8 mouse cellular contexts compared by ENCODE assay signal in the genomic region with DNA sequence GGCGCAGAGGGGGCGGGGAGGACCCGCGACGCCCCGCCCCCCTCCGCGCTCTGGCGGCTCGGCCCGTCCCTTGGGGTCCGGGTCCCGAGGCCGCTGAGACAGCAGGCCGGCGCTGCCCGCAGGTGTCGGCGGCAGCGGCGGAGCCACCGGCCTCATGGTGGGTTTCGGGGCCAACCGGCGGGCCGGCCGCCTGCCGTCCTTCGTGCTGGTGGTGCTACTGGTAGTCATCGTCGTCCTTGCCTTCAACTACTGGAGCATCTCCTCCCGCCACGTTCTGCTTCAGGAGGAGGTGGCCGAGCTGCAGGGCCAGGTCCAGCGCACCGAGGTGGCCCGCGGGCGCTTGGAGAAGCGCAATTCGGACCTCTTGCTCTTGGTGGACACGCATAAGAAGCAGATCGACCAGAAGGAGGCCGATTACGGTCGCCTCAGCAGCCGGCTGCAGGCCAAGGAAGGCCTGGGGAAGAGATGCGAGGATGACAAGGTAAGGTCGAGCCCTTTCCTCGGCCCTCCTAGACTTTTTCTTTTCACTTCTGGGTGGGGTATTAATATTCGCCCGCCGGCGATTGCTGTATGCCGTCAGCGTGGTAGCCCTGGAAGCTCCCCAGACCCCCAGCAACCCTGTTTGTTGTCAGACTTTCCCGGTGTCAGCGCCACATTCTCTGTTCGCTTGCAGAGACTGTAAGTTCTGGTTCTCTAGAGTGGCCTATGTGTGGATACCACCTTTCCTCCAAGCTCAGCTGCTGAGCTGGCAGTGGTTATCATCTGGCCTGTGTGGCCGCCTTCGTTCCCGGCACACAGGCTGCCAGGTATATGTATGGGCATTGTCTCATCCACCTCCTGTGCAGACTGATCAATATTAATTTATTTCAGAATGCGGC. TPM values are rescaled to one million over a fixed set of nuclear protein-coding genes. Genes with fewer than 3 reads are reported as not detected.
DNase-seq lines count a peak whose midpoint lies in the region; ATAC-seq and TF ChIP-seq lines count a peak whose summit lies in the region.

No protein-coding gene starts in this region.

- no peak for TF ChIP-seq CTCF in lung, adult 2 months (IDR thresholded peaks at IDR 0.05; ENCODE audit: insufficient read depth, low read length)

- under 1% methylated on average over 62 of the region's 63 CpGs for WGBS in lung, adult 2 months
- WGBS in embryonic facial prominence, embryonic 10.5 days: under 1% methylated on average over 63 of the region's 63 CpGs
- WGBS in heart, embryonic 15.5 days: 1% methylated on average over 37 of the region's 63 CpGs
- under 1% methylated on average over 56 of the region's 63 CpGs for WGBS in midbrain, embryonic 13.5 days

- ATAC-seq in heart, embryonic 15.5 days (replicated peaks; ENCODE audit: insufficient number of reproducible peaks, insufficient read depth, low FRiP score, low read depth): peak; percentile 54; the same call in 1 of the 2 replicates
- ATAC-seq in midbrain, embryonic 13.5 days: peak; percentile 82

- peaks cover 10% of the 10 kb centered on the region for H3K36me3 ChIP-seq in embryonic facial prominence, embryonic 10.5 days (replicated peaks)
- H3K36me3 ChIP-seq in heart, embryonic 15.5 days: no peaks in the 10 kb centered on the region
- H3K36me3 ChIP-seq in midbrain, embryonic 13.5 days: no peaks in the 10 kb centered on the region

- 0 out of 2 replicates have a peak, but pooled peaks cover 9% of the 10 kb centered on the region for H3K27me3 ChIP-seq in embryonic facial prominence, embryonic 10.5 days (replicated peaks; ENCODE audit: low read depth, poor library complexity, severe bottlenecking)
- 0 out of 2 replicates have a peak, but pooled peaks cover 2% of the 10 kb centered on the region for H3K27me3 ChIP-seq in heart, embryonic 15.5 days
- H3K27me3 ChIP-seq in midbrain, embryonic 13.5 days: peaks cover 61% of the 10 kb centered on the region

- H3K4me1 ChIP-seq in lung, adult 2 months (ENCODE audit: control insufficient read depth, insufficient read depth, low read length): peaks cover 12% of the 10 kb centered on the region
- H3K4me1 ChIP-seq in embryonic facial prominence, embryonic 10.5 days: peaks cover 19% of the 10 kb centered on the region
- peaks cover 14% of the 10 kb centered on the region for H3K4me1 ChIP-seq in heart, embryonic 15.5 days (replicated peaks)
- H3K4me1 ChIP-seq in midbrain, embryonic 13.5 days (replicated peaks): peaks cover 26% of the 10 kb centered on the region

- peak; percentile 60 for DNase-seq in lung, adult 2 months
- DNase-seq in lung, postnatal 10 days: no peak
- peak; percentile 15 for DNase-seq in NIH3T3 (ENCODE audit: low read depth)
- no peak for DNase-seq in embryonic facial prominence, embryonic 10.5 days (ENCODE audit: low spot score)
- DNase-seq in left cerebral cortex, adult 8-10 months (ENCODE audit: low spot score in 2 of 2): peak; percentile 25 to 45
- no peak for DNase-seq in retina, embryonic 14.5 days (ENCODE audit: low spot score)

- no peak for TF ChIP-seq POLR2A in lung, adult 2 months (IDR thresholded peaks at IDR 0.05; ENCODE audit: borderline replicate concordance, extremely low read depth, low read depth, low read length)

- H3K27ac ChIP-seq in embryonic facial prominence, embryonic 10.5 days (replicated peaks): peak overlapping the region; percentile 91
- peak overlapping the region; percentile 84 for H3K27ac ChIP-seq in heart, embryonic 15.5 days
- peak overlapping the region; percentile 89 for H3K27ac ChIP-seq in midbrain, embryonic 13.5 days

- peak overlapping the region; percentile 93 for H3K4me2 ChIP-seq in heart, embryonic 15.5 days
- H3K4me2 ChIP-seq in midbrain, embryonic 13.5 days (replicated peaks): peak overlapping the region; percentile 80

- H3K9me3 ChIP-seq in embryonic facial prominence, embryonic 10.5 days: no peaks in the 10 kb centered on the region
- H3K9me3 ChIP-seq in heart, embryonic 15.5 days (replicated peaks): no peaks in the 10 kb centered on the region
- H3K9me3 ChIP-seq in midbrain, embryonic 13.5 days: no peaks in the 10 kb centered on the region

- H3K9ac ChIP-seq in heart, embryonic 15.5 days: peak overlapping the region; percentile 84
- peak overlapping the region; percentile 94 for H3K9ac ChIP-seq in midbrain, embryonic 13.5 days (replicated peaks)

- peak overlapping the region; percentile 76 for H3K4me3 ChIP-seq in lung, adult 2 months (replicated peaks; ENCODE audit: extremely low read depth, low read depth, low read length)
- H3K4me3 ChIP-seq in embryonic facial prominence, embryonic 10.5 days: peak overlapping the region; percentile 90
- peak overlapping the region; percentile 94 for H3K4me3 ChIP-seq in heart, embryonic 15.5 days
- peak overlapping the region; percentile 91 for H3K4me3 ChIP-seq in midbrain, embryonic 13.5 days (replicated peaks)

RNA-seq across cellular contexts. Expression of gene Casc4, which starts 0.5 kb away (rescaled TPM):
- polyA plus RNA-seq in lung, adult 2 months (2012; rRNA removed): 28.7 and 38.5 TPM in 2 replicates
- 14.0 and 15.1 TPM in 2 replicates for polyA plus RNA-seq in embryonic facial prominence, embryonic 10.5 days (2016; fragmentation: Nextera tagmentation; extraction: Ambion mirVana)
- 11.5 and 13.6 TPM in 2 replicates for polyA plus RNA-seq in heart, embryonic 15.5 days (2015; fragmentation: Nextera tagmentation; extraction: Ambion mirVana)
- total RNA-seq in left cerebral cortex, adult 8-10 months (2022): 10 to 100 TPM; 92.6 to 96.8 (median 94.1) TPM
- polyA plus RNA-seq in midbrain, embryonic 13.5 days (2015; fragmentation: Nextera tagmentation; extraction: Ambion mirVana): 26.0 and 26.2 TPM in 2 replicates

Comparison
In these comparisons a context has a peak if more than half of its experiments do, and no peak if none do; other contexts are left out.
1. DNase-seq: peak in lung, adult 2 months (single experiment), NIH3T3 (single experiment) and left cerebral cortex, adult 8-10 months (2 of 2); none in lung, postnatal 10 days (single experiment), embryonic facial prominence, embryonic 10.5 days (single experiment) and retina, embryonic 14.5 days (single experiment).
2. Peak in every context shown above with its lines, with median percentiles within 50 percentile points of each other: H3K4me3 ChIP-seq and H3K27ac ChIP-seq.